Mouse (Mus musculus): ENCODE measurements around the gene Thbs3.
A peak's percentile ranks its signal among the peaks of the same experiment; 100 is the strongest.

Thbs3 gene

GRCm38 (mm10) chr3:89250435-89251040 lies 35.6 kb downstream of the Thbs3 start:
- peak; percentile 59 for DNase-seq (ENCODE audit: low spot score)

DNA sequence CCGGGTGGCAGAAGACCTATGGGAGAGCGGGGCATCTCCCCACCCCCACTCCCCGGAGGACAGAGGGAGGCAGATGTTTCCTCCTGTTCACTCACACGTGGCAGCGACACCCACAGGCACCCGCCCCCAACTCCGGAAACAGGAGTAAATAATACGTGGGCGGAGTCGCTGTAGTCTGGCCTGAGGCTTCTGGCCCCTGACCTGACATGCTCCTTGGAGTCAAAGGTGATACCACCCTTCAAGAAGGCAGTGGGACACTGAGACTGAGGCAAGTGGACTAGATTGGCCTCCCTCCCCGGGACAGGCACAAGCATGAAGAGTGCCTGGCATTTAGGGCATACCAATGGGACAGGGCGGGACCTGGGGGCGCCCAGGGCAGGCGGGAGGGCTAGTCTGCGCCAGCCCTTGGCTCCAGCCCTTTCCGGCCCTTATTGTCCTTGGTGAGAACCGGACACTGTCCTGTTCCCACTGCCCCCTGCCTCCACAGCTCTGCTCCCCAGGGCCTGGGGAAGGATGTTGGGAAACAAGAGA lies 36.5 kb downstream of the Thbs3 start:
- no peak for DNase-seq (ENCODE audit: low spot score)

DNA sequence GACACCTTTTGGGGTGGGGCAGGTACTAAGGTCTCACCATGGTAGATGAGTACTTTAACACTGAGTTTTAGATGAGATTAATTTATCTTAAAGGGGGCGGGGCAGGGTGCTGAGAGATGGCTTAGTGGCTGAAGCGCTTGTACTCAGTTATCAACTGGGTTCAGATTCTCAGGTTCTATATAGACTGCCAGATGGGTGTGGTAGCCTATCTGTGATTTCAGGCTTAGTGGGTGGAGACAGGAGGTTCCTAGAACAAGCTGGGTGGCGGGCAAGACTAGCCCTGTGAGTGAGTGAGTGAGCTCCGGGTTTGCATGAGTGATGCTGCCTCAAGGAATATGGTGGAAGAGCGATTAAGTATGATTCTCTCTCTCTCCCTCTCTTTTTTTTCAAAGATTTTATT lies 40.0 kb downstream of the Thbs3 start:
- no peak for DNase-seq (ENCODE audit: low spot score)

DNA sequence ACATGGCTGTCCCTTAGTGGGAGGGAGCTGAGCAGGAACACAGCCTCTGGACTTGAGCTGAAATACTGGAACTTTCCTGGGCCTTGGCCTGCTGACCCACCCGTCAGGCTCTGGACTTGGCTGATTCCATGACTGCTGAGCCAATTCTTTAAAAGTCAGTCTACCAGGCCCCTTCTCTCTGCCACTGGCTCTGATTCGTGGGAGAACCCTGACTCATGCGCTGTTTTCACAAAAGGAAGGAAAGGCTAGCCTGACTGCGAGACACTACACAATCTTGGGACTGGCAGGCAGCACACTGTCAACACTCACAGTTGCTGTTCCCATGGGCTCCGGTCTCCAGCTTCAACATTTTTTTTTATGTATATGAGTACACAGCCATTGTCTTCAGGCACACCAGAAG lies 41.2 kb downstream of the Thbs3 start:
- no peak for DNase-seq (ENCODE audit: low spot score)

DNA sequence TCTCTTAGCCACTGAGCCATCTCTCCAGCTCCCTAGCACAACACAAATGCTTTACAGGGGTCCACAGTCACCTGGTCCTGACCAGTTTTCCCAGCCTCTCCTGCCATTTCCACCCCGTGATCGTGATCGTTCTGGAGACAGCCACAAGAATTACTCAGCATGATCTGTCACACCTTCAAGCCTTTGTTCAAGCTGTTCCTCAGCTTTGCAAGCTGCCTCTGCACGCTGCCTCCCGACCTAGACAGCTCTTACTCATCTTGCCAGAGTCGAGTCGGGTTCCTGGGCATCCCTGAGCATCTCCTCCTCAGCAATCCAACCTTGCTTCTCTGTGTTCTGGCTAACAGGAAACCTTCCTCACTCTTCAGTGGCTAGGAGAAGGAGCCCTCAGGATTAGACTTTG lies 44.1 kb downstream of the Thbs3 start, which contains the start of gene Dpm3:
TSS of gene Dpm3 (plus strand) at position 283 of the 400 bp plus-strand sequence.
- no peak for DNase-seq (ENCODE audit: low spot score)

DNA sequence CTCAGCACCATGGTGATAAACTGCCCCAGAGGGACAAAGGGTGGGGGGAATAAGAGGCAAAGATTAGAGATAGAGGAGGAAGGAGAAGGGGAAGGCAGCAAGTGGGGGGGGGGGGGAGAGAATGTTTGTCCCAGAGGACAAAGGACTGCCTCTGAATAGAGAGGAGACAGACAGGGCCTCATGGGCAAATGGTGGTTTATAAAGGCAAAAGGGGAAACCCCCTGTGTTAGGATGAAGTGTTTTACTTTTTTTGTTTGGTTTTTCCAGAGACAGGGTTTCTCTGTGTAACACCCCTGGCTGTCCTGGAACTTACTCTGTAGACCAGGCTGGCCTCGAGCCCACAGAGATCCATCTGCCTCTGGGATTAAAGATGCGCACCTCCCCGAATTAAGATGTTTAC lies 45.2 kb downstream of the Thbs3 start:
- no peak for DNase-seq (ENCODE audit: low spot score)

GRCm38 (mm10) chr3:89262417-89262816 lies 47.4 kb downstream of the Thbs3 start:
- no peak for DNase-seq (ENCODE audit: low spot score)

DNA sequence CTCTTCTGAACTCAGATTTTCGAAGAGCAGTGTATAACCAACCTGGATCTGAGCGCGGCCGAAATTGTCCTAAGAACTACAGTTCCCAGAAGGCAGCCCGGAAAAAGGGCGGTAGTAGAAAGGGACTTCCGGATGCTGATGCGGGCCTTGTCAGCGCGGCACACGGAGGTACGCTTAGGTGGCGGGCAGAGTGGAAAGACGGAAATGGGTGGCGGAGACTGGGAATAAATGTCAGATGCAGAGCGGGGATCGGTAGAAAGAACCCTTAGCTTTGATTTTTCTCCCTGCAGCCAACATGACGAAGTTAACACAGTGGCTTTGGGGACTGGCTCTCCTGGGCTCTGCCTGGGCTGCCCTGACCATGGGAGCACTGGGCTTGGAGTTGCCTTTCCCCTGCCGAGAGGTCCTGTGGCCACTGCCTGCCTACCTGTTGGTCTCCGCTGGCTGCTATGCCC lies 51.5 kb downstream of the Thbs3 start:
- DNase-seq (ENCODE audit: low spot score) = peak; percentile 71

GRCm38 (mm10) chr3:89268916-89269315 lies 53.9 kb downstream of the Thbs3 start:
- DNase-seq (ENCODE audit: low spot score) = no peak

GRCm38 (mm10) chr3:89270051-89270755 lies 55.2 kb downstream of the Thbs3 start, which contains the start of gene Slc50a1:
Slc50a1 (minus strand) TSS chr3:89270570.
- DNase-seq (ENCODE audit: low spot score) = peak; percentile 88

DNA sequence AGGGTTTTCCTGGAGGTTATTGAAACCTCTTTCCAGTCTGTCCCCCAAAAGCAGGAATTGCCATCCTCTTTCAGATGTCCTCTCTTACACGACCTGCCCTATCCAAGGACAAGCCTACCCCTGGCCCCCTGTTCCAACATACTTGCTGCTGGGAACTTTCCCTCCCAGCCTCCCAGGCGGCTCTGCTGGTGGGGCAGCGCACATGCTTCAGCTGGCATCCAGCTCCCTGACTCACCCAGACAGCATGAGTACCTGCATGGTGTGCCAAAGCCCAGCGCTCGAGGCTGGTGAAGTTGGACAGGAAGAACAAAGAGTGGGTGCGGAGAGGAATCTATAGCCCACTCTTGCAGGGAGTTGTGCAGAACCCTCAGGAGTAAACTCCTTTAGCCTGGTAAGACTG lies 55.9 kb downstream of the Thbs3 start:
- peak; percentile 53 for DNase-seq (ENCODE audit: low spot score)

DNA sequence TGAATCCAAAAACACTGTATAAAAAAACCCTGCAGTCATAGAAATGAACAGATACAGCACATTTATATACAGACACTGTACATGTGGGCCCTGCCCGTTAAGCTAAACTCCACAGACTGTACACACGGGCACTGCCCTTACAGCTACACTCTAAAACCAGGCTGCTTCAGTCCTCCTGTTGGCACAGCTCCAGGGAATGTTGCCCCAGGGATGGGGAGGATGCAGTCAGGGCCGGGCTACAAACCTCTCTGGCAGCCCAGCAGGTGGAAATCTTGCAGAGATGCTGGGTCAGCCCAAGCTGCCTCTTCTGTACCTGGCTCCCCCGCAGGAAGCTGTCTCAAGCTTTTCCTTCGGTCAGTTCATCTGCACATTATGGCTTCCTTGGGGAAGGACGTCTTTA lies 56.8 kb downstream of the Thbs3 start:
- no peak for DNase-seq (ENCODE audit: low spot score)

GRCm38 (mm10) chr3:89276061-89276460 lies 61.1 kb downstream of the Thbs3 start:
- DNase-seq (ENCODE audit: low spot score) = peak; percentile 37

Data from ovary, postnatal 36 days (tissue).